Mouse (Mus musculus): Measurements from ENCODE around the gene Mboat2.

DNA sequence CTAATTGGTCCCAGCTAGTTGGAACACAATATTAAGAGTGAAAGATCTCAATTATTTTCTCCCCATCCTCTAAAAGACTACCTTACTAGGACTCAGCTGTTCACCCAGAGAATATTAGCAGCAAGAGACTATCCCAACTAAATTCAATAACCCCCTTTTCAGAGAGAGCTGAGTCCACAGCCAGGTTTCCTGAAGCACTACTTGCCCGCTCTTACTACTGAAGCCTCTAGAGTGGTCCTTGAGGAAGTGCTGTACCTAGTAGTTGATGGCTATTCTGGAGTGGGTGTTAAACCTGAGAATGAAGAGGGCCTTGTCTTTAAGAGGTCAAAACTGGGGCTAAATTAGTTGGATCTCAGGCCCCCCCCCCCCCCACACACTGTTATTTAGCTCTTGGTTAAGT is 593 bp upstream of the Mboat2 start:
- TF ChIP-seq CTCF (IDR thresholded peaks at IDR 0.05; ENCODE audit: borderline replicate concordance, insufficient read depth, low read depth, low read length) = no peak
- TF ChIP-seq POLR2A (IDR thresholded peaks at IDR 0.05; ENCODE audit: borderline replicate concordance, insufficient read depth, low read length) = no peak

Measured in cerebellum, adult 2 months (tissue).